Mouse (Mus musculus) v-Abl transformed pro-B cells (cell line): Measurements from ENCODE around the gene Plcb4.

Experiments used
- in situ Hi-C, 2 experiments: fragments of 400-800 bp; cut with MboI; formaldehyde crosslinking; loops; one replicate each; pipeline ENCODE4 v1.15.1; 2025; ENCODE audit not compliant: unreplicated experiment in 2 of 2

The Plcb4 gene

DNA sequence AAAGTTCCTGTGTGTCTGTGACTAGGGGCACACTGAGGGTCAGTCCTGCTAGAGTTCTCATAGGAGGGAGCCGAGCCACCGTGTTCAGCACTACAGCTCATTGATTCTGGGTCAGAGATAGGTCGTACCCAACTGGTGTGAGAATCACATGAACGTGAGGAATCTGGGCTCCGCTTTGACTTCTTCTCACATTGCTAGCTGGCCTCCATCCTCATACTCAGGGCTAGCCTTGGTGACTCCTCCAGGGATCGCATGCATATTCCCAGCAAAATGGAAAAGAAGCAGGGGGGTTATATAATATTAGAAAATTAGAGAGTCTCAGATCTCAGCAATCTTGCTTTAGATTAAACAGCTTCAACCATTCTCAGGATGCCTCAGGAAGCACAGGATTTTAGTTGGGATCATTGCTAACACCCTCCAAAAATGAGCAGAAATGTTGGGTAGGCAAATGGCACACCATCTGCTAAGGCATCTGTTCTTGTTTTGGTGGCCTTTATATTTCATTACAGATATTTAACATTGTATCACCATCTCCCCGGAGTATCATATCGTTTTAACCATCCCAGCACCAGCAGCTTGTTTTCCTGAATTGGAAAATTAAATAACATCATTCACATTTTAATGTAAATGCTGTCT lies 180.0 kb downstream of the Plcb4 start:
- in situ Hi-C loops: no loop called here

DNA sequence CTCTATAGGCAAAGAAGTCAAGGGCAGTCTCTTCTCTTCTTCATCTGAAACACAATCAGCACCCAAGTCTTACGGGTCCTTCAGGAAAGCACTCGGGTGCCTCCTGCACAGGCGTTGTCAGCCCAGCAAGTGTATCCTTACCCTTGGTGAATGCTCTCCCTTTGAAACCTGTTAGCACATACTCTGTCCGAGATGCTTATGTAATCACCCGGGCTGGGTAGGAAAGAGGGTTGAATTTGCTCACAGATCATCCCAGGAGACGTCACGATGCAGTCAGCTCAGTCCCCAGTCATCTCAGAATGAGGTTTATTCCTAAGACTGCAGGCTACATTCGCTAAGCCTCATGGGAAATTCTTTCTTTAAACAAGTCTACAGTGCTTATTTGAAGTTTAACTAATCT lies 184.9 kb downstream of the Plcb4 start:
- in situ Hi-C loops: no loop called here

DNA sequence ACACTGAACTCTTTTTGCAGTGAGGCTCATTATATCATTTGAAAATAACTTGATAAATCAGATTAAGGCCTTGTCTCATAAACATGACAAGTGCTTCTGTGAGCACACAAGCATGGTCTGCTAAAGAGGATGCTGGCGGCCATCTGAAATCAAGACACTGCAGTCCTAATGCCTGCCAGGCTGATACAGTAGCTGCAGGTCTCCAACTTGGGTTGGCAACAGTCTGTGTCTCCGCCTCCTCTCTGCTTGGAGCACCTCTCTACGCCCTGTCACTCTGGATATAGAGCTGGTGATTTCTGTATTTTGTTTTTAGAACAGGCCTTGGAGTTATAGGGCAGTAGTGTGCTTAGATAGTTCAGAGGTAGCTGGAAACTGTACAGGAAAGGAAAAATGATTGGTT lies 188.1 kb downstream of the Plcb4 start:
- in situ Hi-C loops: no loop called here

DNA sequence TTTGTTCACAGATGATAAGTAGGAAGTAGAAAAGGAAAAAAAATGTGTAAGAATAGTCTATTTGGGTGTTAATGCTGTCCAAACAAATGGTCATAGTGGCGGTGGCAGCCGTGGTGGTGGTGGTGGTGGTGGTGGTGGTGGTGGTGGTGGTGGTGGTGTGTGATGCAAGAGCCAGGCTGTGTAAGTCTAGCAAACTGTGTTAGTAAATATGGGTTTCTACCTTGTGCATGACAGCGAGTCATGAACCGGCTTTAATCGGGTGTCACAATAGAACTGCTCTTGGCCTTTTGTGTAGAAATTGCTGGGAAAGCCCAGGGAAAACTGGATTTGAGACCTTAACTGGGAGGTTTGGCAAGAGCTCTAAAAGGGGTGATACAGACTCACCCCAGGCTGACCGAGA lies 188.9 kb downstream of the Plcb4 start:
- in situ Hi-C loops: no loop called here

DNA sequence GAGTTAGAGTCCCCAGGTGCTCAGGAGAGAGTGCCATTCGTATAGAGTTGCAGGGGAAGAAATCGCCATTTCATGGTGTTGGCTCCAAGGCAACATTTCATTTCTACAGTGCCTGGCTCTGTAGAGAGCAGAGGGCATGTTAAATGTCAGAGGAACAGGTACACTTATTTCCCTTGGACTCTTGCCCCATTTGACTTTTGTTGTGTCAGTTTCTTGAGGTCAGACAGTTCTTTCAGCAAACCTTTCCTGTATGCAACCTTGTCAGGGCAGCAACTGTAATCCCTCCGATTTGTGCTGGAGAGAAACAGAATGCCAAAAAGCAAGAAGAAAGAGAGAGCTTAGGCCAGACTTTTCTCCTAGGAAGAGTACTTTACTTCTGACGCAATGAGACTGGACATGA lies 189.4 kb downstream of the Plcb4 start:
- in situ Hi-C loops: no loop called here

DNA sequence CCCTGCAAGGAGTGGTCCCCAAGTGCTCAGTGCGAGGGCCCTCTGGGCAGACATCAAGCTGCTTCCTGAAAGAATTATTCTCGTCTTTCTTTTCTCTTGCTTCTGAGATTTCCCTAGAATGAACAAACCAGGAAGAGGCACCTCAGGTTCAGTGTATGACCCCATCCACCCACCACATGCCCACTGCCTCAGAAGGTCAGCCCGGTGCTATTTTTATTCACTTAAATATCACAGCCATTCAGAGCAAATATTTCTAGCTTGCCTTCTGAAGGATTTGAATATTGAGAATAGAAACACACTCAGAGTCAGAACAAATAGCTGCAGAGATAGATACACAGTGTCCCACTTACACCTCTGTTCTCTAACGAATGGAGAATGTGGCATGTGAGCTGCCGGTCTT lies 193.2 kb downstream of the Plcb4 start:
- in situ Hi-C loops: no loop called here

DNA sequence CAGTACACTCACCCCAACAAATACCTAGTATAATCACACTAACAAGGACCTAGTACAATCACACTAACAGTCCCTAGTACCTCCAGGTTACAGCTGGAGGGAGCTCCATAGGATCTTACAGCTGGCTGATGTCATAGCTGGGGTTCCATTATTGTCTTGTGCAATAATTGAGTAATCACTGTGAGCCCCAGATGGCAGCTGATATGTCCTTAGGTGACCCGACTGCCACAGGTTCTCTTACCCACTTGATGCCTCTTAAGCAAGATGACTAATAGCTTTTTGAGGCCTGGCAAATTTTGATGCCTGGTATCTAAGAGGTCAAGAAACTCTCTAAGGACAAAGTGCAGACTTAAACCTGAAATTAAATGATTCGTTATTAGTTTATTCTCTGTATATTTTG lies 194.3 kb downstream of the Plcb4 start:
- in situ Hi-C loops: no loop called here

- in situ Hi-C loops: no loop called here
Observed at GRCm38 (mm10) chr2:135854059-135854458, 195.2 kb downstream of the Plcb4 start.

- in situ Hi-C loops: no loop called here
Observed at GRCm38 (mm10) chr2:135855890-135856490, 197.2 kb downstream of the Plcb4 start.

- in situ Hi-C loops: no loop called here
Observed at GRCm38 (mm10) chr2:135856826-135857225, 198.0 kb downstream of the Plcb4 start.

DNA sequence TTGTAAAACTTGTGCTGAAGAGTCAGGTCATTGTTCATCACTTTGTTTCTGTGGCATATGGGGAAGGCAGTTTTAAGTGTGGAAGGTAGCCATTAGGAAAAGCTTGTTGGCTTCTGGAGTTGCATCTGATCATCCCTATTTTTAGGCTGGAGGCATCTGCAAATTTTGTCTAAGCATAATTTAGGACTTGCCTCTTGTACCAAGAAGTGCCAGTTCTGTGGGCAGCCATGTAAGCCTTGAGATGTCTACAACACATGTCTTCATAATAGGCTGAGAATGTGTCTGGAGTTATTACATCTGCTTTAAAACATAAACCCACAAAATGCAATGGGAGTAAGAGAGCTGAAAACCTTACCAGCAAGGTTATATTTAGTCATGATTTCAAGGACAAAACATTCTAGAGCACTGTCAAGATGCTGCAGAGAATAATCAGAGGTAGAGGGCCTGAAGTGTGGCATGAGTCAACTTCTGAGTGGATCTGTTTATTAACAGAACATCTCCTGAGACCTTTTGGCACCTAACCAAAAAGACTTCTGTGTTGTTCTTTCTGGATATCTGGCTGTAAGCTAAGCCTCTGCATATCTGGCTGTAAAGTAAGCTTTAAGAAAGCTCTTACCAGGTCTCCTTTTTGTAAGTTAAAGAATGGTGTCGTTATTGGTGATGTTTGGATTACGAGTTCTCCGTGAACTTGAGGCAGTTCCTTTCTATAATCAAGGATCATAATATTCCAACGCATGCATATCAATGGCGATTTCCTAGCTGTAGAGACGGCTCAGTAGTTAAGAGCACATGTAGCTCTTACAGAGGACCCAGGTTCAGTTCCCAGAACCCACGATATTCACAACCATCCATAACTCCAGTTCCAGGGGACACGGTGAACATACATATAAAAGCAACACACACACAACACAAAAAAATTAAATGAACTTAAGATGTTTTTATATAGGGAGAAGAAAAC lies 203.0 kb downstream of the Plcb4 start:
- in situ Hi-C loops: loop anchor here in 1 of 2 experiments (5.0 kb wide), 1 partner anchor 95 kb away; no protein-coding TSS in a partner anchor

GRCm38 (mm10) chr2:135862489-135863390 lies 203.9 kb downstream of the Plcb4 start:
- in situ Hi-C loops: loop anchor here in 1 of 2 experiments (5.0 kb wide), 1 partner anchor 95 kb away; no protein-coding TSS in a partner anchor

DNA sequence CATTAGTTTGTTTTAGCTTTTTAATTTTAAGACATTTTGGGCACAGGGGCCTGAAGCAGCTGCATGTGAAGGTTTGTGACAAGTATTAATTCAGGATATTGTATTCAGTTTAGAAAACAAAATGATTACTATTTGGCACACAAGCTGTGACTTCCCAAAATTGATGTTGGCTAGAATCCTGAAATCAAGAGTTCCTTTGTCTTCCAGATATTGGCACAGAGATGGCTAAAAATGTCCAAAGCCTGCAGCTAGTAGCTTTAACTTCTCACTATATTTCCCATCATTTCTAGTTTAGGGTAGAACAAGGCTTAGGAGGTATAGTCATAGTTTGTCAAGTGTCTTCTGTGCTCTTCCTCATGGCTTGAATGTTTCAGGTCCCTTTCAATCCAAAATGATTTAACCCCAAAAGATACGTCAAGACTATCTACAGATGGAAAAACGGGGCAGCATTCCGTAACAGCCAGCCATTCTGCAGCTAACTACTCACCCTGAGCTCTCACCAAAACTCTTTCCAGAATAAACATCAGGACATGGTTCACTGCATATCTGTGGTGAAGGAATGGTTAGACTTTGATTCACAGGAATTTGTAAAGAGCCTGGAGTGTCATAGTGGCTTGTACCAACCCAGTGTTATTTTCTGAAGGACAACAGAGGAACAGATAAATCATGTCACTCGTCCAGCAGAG lies 204.7 kb downstream of the Plcb4 start:
- in situ Hi-C loops: loop anchor here in 1 of 2 experiments (5.0 kb wide), 1 partner anchor 96 kb away; no protein-coding TSS in a partner anchor

DNA sequence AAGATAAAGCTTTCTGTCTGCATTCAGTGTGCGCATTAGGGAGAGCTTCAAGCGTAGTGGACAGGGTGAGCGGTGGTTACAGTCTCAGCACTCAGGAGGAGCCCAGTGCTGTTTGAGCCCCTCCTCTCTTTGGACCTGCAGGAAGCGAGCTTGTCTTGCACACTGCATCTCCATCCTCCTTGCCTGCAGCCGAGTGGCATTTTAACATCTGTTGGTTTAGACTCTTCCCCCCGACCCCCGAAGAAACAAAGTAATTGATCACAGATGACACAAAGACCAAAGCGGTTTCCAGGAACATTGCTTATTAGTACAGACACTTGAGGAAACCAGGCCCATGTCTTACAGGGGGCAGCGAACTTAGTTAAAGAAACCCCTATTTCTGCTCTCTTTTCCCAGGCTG lies 207.6 kb downstream of the Plcb4 start:
- in situ Hi-C loops: no loop called here

- in situ Hi-C loops: no loop called here
Observed at GRCm38 (mm10) chr2:135866838-135867237, 208.0 kb downstream of the Plcb4 start.

- in situ Hi-C loops: no loop called here
Observed at GRCm38 (mm10) chr2:135869637-135870036, 210.8 kb downstream of the Plcb4 start.

GRCm38 (mm10) chr2:135873146-135873545 lies 214.3 kb downstream of the Plcb4 start:
- in situ Hi-C loops: no loop called here

GRCm38 (mm10) chr2:135873761-135874160 lies 214.9 kb downstream of the Plcb4 start:
- in situ Hi-C loops: no loop called here

GRCm38 (mm10) chr2:135875549-135875948 lies 216.7 kb downstream of the Plcb4 start:
- in situ Hi-C loops: no loop called here

DNA sequence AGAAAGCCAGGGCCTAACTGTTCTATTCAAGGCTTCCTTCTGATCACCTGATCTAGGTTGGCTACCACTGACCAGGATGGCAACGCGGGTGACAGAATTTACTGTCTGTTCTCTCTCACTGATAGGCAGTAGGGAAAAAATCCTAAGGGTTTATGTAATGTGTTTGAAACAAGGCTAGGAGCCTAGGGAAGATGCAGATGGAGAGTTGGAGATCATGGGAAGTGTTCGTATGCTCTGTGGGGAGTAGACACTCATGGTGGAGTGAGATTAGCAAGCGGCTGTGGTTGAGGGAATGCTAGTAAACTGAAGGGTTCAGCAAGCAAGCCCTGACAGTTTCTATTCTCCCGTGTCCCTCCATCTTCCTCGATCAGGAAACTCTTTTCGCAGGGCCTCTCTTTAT lies 220.5 kb downstream of the Plcb4 start:
- in situ Hi-C loops: no loop called here
